Mouse (Mus musculus) ES-E14 (cell line): ENCODE results near the gene Cr2. TPM values are rescaled to one million over a fixed set of nuclear protein-coding genes. Genes with fewer than 3 reads are reported as not detected.

Experiments
- DNase-seq: peaks from one replicate; pipeline ENCODE4 v3.0.0-alpha.2; 2013; ENCODE audit warnings: low read depth, low spot score
- H3K27ac ChIP-seq: 2 replicates; pipeline ENCODE4 v1.5.1; 2012; ENCODE audit warnings: low read depth, mild to moderate bottlenecking, low read length, moderate library complexity, mixed read lengths; ENCODE audit not compliant: poor library complexity, insufficient read depth, severe bottlenecking
- H3K36me3 ChIP-seq: 2 replicates; pipeline ENCODE4 v1.6.1; 2012; ENCODE audit warnings: mild to moderate bottlenecking, low read length, moderate library complexity, mixed read lengths; ENCODE audit not compliant: control insufficient read depth, poor library complexity, insufficient read depth, severe bottlenecking
- H3K4me1 ChIP-seq, 2 experiments: fragments of 150-350 bp in 1 of 2; sonication (generic) in 1 of 2; 2 replicates each; pipeline ENCODE4 v1.6.1; 2012; ENCODE audit warnings: low read length in 2 of 2, mild to moderate bottlenecking in 1 of 2, mixed read lengths in 1 of 2; ENCODE audit not compliant: control insufficient read depth in 2 of 2, insufficient read depth in 2 of 2, poor library complexity in 1 of 2
- H3K4me3 ChIP-seq, 2 experiments: fragments of 150-350 bp in 1 of 2; sonication (generic) in 1 of 2; 2 replicates each; pipeline ENCODE4 v1.5.1; 2012; ENCODE audit warnings: low read length in 2 of 2, low read depth in 1 of 2, mild to moderate bottlenecking in 1 of 2, mixed read lengths in 1 of 2; ENCODE audit not compliant: insufficient read depth in 1 of 2, poor library complexity in 1 of 2, severe bottlenecking in 1 of 2
- H3K9ac ChIP-seq: 2 replicates; pipeline ENCODE4 v1.6.1; 2012; ENCODE audit warnings: low read depth, mild to moderate bottlenecking, low read length, mixed read lengths; ENCODE audit not compliant: poor library complexity, insufficient read depth, severe bottlenecking
- H3K9me3 ChIP-seq: fragments of 150-350 bp; sonication (generic); 2 replicates; pipeline ENCODE4 v1.6.1; 2012; ENCODE audit warnings: low read depth, mild to moderate bottlenecking, low read length; ENCODE audit not compliant: control insufficient read depth, insufficient read depth
- CHD2 ChIP-seq: IDR thresholded peaks from 2 replicates; pipeline ENCODE4 v1.6.1; 2014; ENCODE audit warnings: mild to moderate bottlenecking, low read depth, low read length, inconsistent platforms
- HCFC1 ChIP-seq: IDR thresholded peaks from 2 replicates; pipeline ENCODE4 v1.6.1; 2012; ENCODE audit warnings: low read length, inconsistent platforms, borderline replicate concordance; ENCODE audit not compliant: insufficient read depth
- MAFK ChIP-seq: IDR thresholded peaks from 2 replicates; pipeline ENCODE4 v1.6.1; 2014; ENCODE audit warnings: mild to moderate bottlenecking, low read depth, low read length, inconsistent platforms; ENCODE audit not compliant: insufficient read depth
- ZC3H11A ChIP-seq: IDR thresholded peaks from 2 replicates; pipeline ENCODE4 v1.6.1; 2012; ENCODE audit warnings: low read depth, mild to moderate bottlenecking, inconsistent platforms, low read length, borderline replicate concordance
- ZNF384 ChIP-seq: IDR thresholded peaks from 2 replicates; pipeline ENCODE4 v1.6.1; 2012; ENCODE audit warnings: low read depth, low read length, inconsistent platforms
- in situ Hi-C, 2 experiments: fragments of 600-800 bp; cut with MboI; formaldehyde crosslinking; loops; one replicate each; pipeline ENCODE4 v1.15.1; 2025; ENCODE audit warnings: low sequenced_read_pairs in 2 of 2, inconsistent platforms in 1 of 2; ENCODE audit not compliant: unreplicated experiment in 2 of 2
- total RNA-seq: library from RNA; depleted of rRNA; stranded (reverse); fragments of 300-350 nt; gene quantifications from 2 replicates; pipeline ENCODE4 v1.2.3, GENCODE M21; 2012; rRNA removed

Cr2 gene
- total RNA-seq, 1 experiment = 0.31 TPM

- in situ Hi-C loops = no loop called here
These were observed 75.8 kb downstream of the Cr2 start for GRCm38 (mm10) chr1:195100693-195101092.

DNA sequence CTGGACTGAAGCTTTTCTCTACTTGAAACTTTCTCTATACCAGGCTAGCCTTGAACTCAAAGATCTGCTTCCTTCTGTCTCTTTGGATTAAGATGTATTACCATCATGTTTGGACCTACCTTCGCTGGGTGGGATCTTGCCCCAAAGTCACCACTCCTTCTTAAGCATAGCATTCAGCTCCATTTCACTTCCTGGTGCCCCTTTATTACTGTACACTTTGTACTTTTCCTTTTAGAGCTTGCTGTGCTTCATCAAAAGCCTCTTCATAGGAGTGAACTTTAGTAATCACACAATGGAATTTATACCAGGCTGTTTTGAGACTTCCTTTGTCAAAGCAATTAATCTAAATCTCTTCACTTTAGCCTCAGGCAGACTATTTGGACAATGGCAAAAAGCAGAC, 78.5 kb downstream of the Cr2 start:
- H3K9me3 ChIP-seq = no peaks in the 10 kb centered on the region

More at GRCm38 (mm10) chr1:195100693-195101092, 75.8 kb downstream of the Cr2 start:
- Histone ChIP-seq H3K27ac (no peak overlapping the region), H3K4me1 (no peaks in the 10 kb centered on the region; a peak in 1 of 4 replicates), H3K9ac (no peak overlapping the region), H3K9me3 (no peaks in the 10 kb centered on the region), H3K4me3 (no peak overlapping the region), H3K36me3 (no peaks in the 10 kb centered on the region)
- TF ChIP-seq MAFK (no peak), ZC3H11A (no peak), ZNF384 (no peak), HCFC1 (no peak), CHD2 (no peak)
- no peak for DNase-seq

DNA sequence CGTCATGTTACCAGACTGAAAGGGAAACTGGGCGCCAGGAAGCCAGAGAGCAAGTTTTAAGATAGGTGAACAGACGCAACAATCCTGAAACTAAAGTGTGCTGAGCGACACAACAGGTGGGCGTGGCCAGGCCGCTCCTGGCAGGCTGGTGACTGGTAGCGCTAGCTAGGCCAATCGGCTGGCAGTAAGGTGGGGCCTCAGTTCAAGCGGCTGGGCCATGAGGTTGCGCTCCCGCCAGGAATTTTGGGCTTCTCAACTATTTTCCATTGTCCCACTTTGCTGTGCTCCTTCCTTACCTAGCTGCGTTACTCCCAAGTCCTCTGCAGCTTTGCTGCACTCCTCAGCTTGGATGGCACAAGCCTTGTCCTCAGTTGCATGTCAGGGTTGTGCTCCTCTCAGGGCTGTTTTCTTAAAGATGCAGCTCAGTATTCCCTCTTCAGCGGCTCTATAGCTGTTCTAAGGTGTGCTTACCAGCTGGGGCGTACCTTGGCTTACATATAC, 84.2 kb downstream of the Cr2 start, which contains the start of gene Cd46:
Gene Cd46, minus strand, starts transcription at position 30 of the 501 bp plus-strand sequence.
- Histone ChIP-seq H3K27ac (no peak within 1 kb of the TSS), H3K4me1 (peaks cover 0 to 2% of the 10 kb centered on the region in 2 experiments; a peak in 1 of 4 replicates), H3K36me3 (no peaks in the 10 kb centered on the region), H3K4me3 (peak within 1 kb of the TSS; percentile 58 to 67), H3K9me3 (no peaks in the 10 kb centered on the region), H3K9ac (peak within 1 kb of the TSS; percentile 34)
- peak; percentile 63 for DNase-seq
- in situ Hi-C loops = no loop called here
- TF ChIP-seq ZNF384 (no peak), MAFK (no peak), CHD2 (no peak), HCFC1 (no peak)

More for the DNA sequence above, 78.5 kb downstream of the Cr2 start:
- H3K9ac ChIP-seq = no peak overlapping the region
- H3K4me1 ChIP-seq = no peaks in the 10 kb centered on the region; a peak in 1 of 4 replicates
- TF ChIP-seq ZC3H11A (no peak), HCFC1 (no peak), MAFK (no peak), ZNF384 (no peak), CHD2 (no peak)
- H3K27ac ChIP-seq = no peak overlapping the region
- DNase-seq = no peak
- H3K36me3 ChIP-seq = no peaks in the 10 kb centered on the region
- in situ Hi-C loops = no loop called here
- no peak overlapping the region for H3K4me3 ChIP-seq

DNA sequence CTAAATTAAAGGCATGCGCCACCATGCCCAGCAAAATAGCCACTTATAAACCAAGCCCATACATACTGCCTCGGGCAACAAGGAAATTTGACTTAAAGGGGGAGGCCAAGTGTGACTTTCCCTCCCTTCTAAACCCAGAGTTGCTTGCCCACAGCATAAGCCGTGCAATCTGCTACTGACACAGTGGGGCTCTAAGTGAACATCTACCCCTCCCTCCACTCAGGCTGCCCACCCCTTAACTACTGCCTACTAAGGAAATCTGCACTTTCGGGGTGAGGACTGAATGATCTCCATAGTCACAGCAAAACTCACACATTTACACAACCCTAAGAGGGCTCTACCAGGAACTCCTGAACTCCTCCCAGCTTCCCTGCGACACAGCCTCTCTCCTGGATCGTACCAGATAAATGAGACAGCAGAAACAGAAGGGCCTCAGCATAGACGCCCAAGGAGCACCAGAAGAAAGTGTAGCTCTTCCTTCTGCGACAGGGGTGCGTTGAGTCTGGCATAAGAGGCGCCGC, 84.8 kb downstream of the Cr2 start:
- H3K27ac ChIP-seq = no peak overlapping the region
- in situ Hi-C loops = no loop called here
- peak overlapping the region; percentile 58 to 67 for H3K4me3 ChIP-seq
- peak overlapping the region; percentile 34 for H3K9ac ChIP-seq
- H3K36me3 ChIP-seq = no peaks in the 10 kb centered on the region
- no peaks in the 10 kb centered on the region for H3K9me3 ChIP-seq
- H3K4me1 ChIP-seq = peaks cover 0 to 2% of the 10 kb centered on the region in 2 experiments; a peak in 1 of 4 replicates
- no peak for DNase-seq
- TF ChIP-seq HCFC1 (no peak), CHD2 (no peak), ZNF384 (no peak), MAFK (no peak), ZC3H11A (no peak)

Other genes with a start within 250 kb of the Cr2 start
- gene Cd34, start 237.9 kb downstream of the Cr2 start, total RNA-seq = 8.4 and 9.4 TPM in 2 replicates
- 0.11 and 0.40 TPM in 2 replicates for gene Cd46, start 84.5 kb downstream of the Cr2 start, total RNA-seq
- 69.3 and 72.3 TPM in 2 replicates for gene Cr1l, start 45.1 kb downstream of the Cr2 start, total RNA-seq